Mouse (Mus musculus): ENCODE data around the gene Igf2bp1. TPM values are rescaled to one million over a fixed set of nuclear protein-coding genes. Genes with fewer than 3 reads are reported as not detected.

Gene Igf2bp1
- total RNA-seq, 4 experiments from 2014 or later: 0.26 to 0.83 (median 0.43) TPM

DNA sequence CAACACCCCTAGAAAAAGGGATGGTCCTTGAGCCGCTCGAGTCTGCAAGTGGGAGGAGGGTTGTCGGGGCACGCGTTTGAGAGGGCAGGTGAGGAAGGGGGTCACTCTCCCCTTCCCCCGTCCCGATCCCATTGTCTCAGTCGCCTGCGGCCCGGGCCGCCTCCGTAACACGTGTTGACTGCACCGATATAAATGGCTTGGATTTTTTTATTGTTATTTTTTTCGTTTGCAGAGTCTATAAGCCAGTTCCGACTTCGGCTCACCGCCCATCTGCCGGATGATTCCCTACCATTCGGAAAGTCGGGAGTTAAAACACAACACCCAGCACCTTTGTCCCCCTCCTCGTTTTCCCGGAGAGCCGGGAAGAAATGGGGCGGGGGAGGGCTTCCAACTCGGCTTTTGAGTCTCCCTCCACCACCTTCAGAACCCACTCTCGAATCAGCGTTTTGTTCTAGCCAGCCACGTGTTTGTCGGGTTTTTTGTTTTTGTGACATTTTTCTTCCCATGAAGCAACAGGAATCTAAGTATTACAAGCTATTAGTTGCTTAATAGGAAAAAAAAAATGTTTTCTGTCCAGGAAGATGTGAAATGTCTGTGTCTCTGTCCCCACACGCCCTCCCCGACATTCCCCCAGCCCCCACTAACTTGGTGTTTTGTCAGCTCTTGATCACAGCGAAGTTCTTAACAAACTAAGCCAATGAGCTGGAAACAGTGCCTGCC, 1.9 kb upstream of the Igf2bp1 start:
- no peak for DNase-seq

- no peak for DNase-seq
These were observed 1.2 kb upstream of the Igf2bp1 start for GRCm38 (mm10) chr11:96006852-96007515.

- no peak for DNase-seq
These were observed 669 bp upstream of the Igf2bp1 start for GRCm38 (mm10) chr11:96006367-96006851.

DNA sequence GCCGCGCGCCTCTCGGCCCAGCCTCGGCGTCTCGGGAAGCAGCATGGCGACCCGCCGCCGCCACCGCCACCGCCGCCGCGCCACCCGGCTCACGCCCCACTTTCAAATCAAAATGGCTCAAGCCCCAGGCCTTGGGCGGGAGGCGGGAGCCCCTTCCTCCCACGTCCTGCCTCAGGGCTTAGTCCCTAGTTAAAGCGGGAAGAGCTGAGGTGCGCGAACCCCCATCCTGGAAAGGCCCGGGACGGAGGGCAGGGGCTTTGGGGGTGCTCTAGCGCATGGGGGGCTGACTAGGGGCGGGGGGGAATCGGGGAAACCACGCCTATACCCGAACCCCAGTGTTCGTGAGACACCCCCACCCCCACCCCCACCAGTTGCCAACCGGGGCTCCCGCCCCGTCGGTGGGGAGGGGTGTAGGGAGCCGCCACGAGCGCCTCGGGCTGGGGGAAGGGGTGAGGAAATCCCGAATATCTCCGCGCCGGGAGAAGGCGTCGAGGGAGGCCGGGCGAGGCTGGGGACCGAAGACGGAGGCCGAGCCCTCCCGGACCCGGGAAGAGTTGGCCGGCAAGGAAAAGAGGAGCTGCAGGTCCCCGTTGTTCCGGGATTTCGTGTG, 842 bp downstream of the Igf2bp1 start:
- no peak for DNase-seq

DNA sequence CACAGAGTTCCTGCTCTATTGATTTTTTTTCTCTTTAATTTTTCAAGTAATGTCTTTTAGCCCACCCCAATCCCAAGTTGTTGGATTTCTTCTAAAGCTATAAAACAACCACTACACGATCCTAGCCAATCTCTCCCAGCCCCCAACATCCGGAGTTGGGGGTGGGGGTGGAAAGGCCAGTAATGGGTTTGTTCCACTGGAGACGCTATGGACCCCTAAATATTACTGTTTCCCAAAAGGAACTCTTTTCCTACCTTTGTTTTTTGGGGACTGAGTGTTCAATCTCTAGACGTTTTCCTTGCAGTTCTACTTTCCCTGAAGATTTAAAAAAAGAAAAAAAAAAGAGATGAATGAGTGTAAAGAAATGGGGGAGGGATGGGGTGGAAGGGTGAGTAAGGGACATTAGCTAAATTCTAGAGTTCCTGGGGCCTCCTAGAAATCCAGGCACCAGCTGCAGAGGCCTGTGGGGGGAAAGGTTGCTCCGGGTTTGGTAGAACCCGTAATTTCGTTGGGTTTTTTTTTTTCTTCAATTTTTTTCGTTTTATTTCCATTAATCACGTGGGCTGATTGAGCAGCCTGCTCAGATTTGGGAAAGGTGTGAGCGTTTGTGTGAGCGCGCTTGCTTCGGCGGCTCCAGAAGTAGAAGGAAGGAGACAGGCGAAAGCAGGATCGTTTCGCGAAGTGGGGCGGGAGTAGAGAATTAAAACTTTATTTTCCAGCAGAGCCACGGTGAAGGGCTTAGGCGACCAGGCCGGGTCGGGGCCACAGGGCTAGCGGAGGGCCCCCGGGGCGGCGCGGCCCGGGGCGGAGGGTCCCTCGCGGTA, 1.6 kb downstream of the Igf2bp1 start:
- DNase-seq: no peak

DNA sequence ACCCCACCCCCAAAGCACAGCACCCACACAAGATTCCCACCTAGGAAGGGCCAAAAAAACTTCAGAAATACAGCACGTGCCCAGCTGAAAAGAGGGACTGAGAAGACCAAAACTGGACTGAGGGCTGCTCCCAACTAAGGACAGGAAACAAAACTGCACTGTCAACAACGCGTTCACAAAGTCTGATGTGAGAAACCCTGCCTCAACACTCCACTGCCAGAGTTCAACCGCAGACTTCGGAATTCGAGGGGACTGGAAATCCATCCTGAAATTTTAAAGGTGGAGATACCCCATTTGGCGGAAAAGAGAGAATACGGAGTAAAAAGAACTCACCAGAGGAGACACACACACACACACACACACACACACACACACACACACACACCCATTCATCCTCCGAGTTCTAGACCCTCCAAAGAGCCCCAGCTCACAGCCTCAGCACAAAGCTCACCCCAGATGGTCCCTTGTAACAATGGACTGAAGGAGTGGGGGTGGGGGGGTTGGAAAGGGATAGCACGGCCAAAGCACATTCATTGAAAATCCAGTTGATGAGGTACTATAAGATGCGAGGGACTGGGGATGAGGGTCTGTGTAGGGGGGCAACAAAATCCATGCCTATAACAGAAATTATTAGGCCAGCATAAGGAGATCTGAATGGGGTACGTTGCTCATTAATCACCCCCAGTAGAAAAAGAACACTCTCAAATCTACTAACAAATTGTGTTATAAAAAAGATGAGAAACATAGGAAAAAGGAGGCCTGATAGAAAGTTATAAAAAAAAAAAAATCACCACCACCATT, 2.4 kb downstream of the Igf2bp1 start:
- no peak for DNase-seq

- DNase-seq: no peak
These were observed 11.6 kb downstream of the Igf2bp1 start for GRCm38 (mm10) chr11:95994151-95994550.

- no peak for DNase-seq
These were observed 14.6 kb downstream of the Igf2bp1 start for GRCm38 (mm10) chr11:95990886-95991708.

GRCm38 (mm10) chr11:95990431-95990830, 15.3 kb downstream of the Igf2bp1 start:
- no peak for DNase-seq

DNA sequence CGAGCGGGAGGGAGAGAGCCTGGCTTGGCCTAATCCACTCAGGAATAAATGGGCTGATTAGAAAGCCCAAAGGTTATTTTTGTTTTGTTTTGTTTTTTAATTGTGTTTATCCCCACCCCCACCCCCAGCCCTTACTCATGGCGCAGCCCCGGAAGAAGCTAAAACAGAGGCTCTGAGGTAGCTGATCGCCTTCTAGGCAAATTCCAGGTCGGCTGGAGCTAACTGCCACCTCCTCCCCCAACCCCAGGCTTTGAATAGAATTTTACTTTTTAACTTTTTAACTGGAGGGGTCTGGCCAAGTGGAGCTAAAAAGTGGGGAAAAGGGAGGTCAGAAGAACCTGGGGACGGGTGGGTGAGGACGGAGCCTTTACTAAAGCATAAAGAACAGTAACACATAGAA, 15.9 kb downstream of the Igf2bp1 start:
- DNase-seq: no peak

DNA sequence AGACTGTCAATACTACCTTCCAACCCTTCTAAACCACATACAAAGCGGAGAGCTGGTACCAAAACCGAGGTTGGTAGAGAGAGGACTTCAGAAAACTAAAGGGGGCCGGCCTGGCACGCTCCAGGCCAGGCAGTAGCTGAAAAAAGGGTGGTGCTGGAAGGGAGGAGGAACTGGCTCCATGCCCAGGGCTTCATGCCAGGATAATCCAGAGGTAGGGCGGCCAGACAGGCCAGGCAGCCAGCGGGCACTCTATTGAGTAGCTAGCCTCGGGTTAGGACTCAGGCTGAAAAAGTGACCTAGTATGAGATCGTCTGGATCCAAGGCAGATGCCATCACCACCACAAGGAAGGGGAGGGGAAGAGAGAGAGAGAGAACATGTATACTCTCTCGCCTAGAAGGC, 17.2 kb downstream of the Igf2bp1 start:
- DNase-seq: peak; percentile 23

DNA sequence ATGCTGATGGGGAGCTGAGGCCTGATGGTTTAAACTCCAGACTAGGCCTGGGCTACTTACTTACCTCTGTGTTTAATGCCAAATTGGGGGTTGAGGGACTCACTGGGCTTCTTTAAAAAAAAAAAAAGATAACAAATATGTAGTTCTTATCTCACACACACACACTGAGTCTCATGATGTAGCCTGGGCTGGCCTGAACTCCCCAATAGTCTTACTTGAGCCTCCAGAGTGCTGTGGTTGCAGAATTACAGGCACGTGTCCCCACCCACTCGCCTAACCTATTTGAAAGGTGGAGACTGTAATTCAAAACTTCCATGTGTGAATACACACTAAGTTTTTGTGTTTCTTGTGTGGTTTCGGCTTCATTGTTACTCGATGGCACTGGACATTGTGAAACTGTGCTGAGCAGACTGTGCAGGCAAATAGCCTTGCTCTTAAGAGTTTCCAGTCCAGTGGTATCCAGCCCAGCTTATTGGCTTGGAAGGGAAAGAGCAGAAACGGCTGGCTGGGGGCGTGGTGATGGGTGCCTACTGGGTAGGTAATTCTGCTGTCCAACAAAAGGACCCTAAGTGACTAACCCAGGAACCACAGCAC, 17.8 kb downstream of the Igf2bp1 start:
- DNase-seq: no peak

DNA sequence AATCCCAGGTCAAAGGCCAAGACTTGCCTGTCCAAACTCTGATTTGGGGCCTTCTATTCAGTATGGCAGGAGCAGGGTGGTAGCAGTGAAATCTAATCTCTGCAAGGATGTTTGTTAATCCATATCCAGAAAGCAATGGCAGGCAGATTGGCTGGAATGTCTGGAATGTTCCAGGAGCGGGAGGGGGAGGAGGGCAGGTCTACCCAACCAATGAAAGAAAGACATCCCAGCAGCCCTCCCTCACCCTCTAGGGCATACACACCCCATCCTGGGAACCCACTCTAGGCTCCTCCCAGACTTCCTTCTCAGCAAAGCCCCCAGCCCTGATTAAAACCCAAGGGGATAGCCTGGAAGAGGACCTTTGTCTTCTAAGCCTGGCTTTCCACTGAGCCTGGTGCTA, 23.3 kb downstream of the Igf2bp1 start:
- no peak for DNase-seq

DNA sequence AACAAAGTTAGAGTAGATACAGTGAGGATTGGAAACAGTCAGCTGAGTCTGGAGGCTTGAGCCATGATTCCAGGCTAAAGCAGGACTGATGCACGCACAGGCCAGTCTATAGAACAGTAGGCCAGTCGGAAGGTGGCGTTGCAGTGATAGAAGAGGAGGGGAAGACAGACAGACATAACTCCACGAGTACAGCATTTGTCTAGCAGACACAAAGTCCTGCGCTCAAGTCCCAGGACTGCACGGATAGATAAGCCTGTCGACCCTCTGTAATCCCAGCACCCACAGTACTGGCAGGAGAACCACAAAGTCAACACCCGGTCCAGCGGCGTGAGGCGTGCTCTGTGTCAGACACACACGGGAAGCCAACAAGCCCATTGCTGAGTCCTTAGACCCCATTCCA, 23.9 kb downstream of the Igf2bp1 start:
- DNase-seq: no peak

GRCm38 (mm10) chr11:95980762-95981418, 24.9 kb downstream of the Igf2bp1 start:
- DNase-seq: no peak

- DNase-seq: no peak
These were observed 27.3 kb downstream of the Igf2bp1 start for GRCm38 (mm10) chr11:95978487-95978886.

DNA sequence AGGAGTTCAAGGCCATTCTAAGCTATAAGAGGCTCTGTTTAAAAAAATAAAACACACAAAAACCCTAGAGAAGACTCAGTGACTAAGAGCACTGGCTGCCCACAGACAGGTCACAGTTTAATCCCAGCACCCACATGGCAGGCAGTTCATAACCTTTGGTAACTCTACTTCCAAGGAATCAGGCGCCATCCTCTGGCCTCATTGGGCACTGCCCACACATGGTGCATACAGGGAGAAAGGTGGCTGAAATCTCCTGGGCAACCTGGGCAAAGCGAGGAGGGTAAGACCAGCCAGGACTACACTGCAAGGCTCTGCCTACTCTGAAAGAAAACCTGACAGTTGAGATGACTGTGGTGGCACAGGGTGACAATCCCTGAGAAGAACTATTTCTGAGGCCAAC, 29.4 kb downstream of the Igf2bp1 start:
- DNase-seq: no peak

DNA sequence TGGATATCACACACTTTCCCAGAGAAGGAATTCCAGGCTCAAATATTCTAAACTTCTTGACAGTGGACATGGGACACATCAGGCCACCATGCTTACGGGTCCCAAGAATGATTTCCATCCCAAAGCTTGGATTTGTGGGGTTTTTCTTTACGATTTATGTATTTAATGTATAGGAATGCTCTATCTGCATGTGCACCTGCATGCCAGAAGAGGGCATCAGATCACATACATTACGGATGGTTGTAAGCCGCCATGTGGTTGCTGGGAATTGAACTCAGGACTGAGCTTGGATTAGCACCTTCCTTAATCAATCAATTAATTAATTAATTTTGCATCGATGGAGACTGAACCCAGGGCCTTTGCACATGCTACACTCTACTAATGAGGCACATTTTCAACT, 30.0 kb downstream of the Igf2bp1 start:
- no peak for DNase-seq

- no peak for DNase-seq
These were observed 32.6 kb downstream of the Igf2bp1 start for GRCm38 (mm10) chr11:95973187-95973586.

GRCm38 (mm10) chr11:95963304-95963703, 42.4 kb downstream of the Igf2bp1 start:
- no peak for DNase-seq

Measured in adrenal gland, adult 8-10 months (tissue).